Mouse (Mus musculus) erythroid progenitor cell, adult 5-6 weeks (primary cell): ENCODE measurements around the gene Cend1. TPM values are rescaled to one million over a fixed set of nuclear protein-coding genes. Genes with fewer than 3 reads are reported as not detected.
"Not testable (repeated sequence)": the region's sequence is repeated elsewhere in the genome, so short reads cannot be mapped to it uniquely, and the experiment has no call there.

ENCODE experiments used
- ATAC-seq: replicated peaks from 2 replicates; pipeline ENCODE4 v1.8.0; 2016; ENCODE audit warnings: moderate number of reproducible peaks, mild to moderate bottlenecking, moderate TSS enrichment, inconsistent platforms; ENCODE audit not compliant: poor library complexity, low FRiP score, severe bottlenecking
- total RNA-seq, 2 experiments: library from RNA; stranded (forward) in 1 of 2; stranded (reverse) in 1 of 2; fragments of 150-400 nt in 1 of 2; fragments of 186-747, 209-891 nt in 1 of 2; gene quantifications; 2 replicates each; pipeline versions ENCODE4 v1.2.3 to v1.2.4; 2015 to 2017; ENCODE audit warnings: low replicate concordance in 2 of 2

Gene Cend1
- total RNA-seq, 2 experiments from 2014 or later: not detected

DNA sequence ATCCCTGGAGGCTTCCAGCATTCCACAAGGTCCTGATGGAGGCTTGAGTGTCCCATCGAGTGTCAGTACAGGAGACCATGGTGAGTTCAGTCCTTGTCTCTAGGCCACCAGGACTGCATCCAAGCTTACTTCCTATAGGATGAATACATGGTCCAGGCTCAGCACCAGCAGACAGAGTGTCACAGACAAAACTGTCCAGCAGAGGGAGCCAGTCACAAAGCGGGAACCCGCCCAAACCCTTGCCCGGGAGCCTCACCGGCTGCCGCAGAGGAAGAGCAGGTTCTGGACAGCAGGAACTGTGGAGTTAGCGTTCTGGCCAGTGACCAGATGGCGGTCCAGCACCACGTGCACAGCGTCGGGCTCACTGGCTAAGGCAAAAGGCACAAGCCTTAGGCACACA lies 20.5 kb downstream of the Cend1 start:
- peak; percentile 85 for ATAC-seq

DNA sequence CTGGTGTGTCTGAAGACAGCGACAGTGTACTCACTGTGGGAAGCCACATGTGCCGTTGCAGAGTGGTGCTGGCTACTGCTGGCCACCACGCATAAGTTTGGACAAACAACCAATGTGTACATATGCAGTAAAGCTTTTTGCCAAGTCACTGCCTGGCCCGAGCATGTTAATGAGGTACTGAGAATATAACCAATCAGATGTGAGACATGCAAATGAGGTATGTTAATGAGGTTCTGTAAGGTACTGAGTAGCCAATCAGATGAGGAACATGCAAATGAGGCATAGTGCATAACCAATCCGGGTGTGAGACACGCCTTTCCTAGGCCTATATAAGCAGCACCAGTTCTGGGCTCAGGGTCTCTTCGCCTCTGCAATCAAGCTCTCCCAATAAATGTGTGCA lies 21.6 kb downstream of the Cend1 start:
- ATAC-seq: not testable (repeated sequence)

DNA sequence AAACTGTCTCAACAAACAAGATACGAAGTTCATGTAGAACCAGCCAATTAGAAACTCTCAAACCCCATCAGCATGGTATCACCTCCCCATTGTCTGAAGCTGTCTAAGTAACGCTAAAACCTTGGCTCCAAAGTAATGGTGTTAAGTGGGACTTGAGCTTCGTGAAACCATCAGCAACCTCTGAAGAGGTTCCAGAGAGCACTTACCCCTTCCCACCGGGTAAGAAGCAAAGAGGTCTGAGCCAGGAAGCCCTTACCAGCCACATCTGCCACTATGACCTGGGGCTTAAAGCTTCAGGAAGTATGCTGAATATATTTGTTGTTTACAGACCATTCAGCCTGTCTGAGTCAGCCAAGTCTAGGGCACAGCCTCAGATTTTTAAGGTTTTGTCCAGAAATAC lies 23.8 kb downstream of the Cend1 start:
- ATAC-seq: no peak

DNA sequence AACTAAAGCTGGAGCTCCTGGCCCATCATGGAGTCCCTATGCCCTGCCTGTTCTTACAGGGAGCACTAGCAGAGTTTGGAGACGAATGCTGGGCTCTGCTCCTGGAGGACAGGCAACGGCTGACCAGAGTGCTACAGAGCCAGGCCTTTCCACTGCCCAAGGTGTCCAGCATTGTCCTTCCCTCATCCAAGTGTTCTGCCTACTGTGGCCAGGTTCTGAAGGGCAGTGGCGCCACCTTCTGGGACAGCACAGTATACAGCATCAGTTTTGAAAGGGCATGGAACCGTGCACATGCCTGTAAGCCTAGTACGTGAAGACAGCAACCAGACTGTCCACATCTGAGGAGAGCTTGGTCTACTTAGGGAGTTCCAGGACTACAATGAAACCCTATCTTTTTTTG lies 26.0 kb downstream of the Cend1 start:
- ATAC-seq: peak; percentile 85

DNA sequence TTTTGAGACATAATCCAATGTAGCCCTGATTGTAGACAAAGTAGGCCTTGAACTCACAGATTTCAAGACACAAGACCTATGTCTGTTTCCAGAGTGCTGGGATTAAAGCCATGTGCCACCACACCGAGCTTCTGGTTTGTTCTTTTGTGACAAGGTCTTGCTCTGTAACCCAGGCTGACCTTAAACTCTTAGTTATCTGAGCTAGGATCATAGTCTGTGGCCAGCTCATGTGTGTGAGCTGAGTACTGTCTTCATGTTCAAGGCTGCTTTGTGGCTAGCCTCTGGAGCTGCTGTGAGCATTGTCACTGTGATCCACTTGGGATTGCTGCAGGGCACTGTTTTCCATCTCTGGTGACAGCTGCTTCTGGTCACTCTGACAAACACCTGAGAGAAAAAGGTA lies 33.9 kb downstream of the Cend1 start:
- no peak for ATAC-seq

DNA sequence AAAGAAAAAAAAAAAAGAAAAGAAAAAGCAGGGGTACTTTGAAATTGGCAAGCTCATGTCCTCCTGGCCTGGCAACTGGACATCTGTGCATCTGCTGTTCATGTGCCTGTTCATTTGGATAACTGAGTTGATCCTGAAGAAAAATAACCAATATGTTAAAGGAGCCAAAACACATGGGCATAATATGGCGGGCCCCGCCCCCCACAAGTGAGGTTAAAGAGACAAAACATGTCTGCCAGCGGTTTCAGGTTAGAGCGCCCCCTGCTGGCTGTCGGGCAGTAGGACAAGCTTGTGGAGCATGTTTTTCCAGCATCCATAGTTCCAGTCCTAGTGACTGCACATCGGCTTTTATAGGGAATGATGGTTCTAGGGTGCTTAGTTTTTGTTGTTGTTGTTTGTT lies 34.5 kb downstream of the Cend1 start:
- ATAC-seq: 0 out of 2 replicates have a peak, but pooled peaks have one; percentile 21

DNA sequence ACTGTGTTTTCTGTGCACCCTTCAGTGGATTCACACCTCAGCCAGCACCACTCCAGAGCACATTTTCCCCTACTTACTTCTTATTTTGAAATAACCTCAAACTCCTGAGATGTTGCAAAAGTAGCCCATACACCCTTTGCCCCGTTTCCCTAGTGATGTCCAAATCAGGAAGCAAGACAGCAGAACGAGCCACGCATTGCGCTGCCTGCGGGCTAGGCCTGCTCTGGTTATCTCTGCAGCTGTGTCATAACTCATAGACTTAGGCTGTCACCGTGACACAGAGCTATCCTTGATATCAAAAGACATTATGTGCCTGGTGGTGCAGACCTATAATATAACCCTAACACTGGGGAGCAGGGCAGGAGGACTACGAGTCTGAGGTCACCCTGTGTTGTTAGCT lies 35.1 kb downstream of the Cend1 start:
- 0 out of 2 replicates have a peak, but pooled peaks have one; percentile 15 for ATAC-seq

DNA sequence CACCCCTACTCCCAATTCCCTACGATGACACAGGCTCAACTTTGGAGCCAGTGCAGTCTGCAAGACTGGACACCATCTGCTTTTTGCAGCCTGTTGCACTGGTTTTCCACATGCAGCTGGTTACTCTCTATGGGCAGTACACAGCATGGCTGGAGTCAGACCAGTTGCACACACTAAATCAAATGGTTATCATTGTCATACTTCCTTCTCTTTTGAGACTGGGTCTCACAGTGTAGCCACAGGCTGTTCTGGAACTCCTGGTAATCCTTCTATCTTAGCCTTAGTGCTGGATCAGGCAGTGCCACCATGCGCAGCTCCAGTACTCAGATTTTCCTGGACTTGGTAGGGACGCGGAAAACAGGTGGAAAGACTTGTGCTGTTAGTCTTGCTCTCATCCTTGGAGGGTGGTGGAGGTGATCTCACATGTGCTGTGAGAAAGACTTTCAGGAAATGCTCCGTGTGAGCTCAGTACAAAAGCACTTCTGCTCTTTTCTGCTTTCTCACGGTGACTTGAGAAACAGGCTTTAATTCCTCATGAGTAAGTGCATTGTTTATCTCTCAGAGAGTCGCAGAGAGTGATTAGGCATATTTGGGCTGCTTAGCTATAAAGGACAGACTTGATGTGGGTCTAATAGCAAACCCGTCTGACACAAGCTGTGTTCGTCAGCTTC lies 36.6 kb downstream of the Cend1 start:
- peak; percentile 60 for ATAC-seq

DNA sequence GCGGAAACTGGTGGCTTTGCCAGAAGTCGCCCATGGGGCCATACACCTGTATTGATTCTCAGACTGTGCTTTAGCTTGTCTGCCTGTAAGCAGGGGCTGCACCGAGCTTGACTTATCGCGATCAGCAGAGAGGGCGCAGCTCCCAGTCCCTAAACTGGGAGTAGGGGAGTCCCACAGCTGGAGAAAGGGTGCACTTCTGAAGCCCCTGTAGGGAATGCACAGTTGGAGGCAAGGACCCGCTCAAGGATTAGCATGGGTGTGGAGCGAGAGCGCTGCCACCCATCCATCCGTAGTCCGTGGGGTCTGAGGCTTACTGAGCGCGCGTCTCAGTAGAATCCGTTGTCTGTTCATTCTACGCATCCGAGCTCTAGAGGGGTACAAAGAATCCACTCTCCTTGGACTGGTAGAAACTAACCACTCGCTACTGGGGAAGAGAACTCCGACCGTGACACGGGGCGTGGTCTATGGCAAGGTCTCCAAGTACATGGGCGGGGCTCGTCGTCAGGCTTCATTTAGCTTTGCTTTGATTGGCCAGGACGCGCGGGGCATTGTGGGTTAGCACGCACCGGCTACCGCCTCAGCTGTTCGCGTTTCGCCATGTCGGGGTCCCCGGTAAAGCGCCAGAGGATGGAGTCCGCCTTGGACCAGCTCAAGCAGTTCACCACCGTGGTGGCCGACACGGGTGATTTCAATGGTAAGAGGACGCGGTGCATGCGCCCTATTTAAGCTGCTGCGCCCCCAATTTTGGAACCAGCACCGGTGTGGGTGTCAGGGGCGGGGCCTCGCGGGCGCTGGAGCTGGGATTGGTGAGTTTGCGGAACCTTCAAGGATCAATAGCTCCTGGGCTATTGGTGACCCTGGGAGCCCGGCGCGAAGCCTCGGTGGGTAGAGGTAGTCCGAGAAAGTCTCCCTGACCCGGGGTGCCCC lies 37.4 kb downstream of the Cend1 start, which contains the start of gene Taldo1:
TSS of gene Taldo1 (plus strand) at position 575 of the 927 bp plus-strand sequence.
- peak; percentile 76 for ATAC-seq

DNA sequence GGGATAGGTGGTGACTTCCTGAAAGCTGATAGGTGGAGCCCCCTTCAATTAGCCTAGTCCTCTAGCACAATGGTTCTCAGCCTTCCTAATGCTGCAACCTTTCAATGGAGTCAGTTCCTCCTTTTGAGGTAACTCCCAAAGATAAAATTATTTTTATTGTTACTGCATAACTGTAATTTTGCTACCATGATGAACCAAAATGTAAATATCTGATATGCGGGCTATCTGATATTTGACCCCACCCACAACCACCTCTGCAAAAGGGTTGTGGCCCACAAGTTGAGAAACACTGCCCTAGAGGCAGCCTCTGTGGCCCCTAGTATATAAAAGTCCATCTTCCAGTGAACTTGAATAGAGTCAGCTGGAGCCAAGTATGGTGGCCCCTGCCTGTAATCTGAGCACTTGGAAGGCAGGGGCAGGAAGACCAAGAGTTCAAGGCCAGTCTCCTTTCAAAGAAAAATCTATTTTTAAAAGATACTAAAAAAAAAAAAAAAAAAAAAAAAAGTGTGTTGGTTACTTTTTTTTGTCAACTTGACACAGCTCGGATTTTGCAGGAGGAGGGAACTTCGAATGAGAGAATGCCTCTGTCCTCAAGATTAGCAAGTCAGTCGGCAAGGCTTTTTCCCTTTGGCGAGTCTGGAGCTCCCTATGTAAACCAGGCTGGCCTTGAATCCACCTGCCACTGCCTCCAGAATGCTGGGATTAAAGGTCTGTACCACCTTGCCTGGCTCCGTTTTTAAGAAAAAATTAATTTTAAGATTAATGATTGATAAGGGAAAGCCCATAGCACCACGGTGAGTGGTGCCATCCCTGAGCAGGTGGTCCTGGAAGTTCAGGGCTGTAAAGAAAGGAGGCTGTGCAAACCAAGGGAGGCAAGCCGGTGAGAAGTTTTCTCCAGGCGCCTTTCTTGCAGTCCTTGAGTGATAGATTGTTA lies 38.7 kb downstream of the Cend1 start:
- ATAC-seq: no peak

DNA sequence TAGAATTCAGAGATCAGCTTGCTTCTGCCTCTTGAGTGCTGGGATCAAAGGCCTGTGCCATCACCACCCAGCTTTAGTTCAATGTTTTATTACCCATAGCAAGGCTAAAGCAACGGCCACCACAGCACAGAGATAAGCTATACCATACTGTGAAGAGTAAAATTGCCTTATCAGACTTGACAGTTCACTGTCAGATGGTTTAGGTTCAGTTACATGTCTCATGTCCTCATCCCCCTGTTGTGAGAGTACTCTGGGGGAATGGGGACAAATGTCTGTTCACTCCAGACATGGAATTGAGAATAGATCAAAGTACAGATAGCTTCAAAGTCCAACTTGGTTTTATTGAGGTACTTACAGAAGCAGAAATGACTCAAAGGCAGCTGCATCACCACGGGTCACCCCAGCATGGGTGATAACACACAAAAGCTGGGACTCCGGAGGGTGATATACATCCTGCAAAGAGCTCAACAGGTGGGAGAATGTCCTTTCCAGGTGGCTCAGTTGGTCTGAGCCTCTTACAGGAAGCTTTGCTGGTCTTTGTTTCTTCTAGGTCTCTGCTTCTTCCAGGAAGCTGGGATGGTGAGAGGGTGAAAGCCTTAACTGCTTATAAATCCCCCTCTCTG lies 40.7 kb downstream of the Cend1 start:
- no peak for ATAC-seq

DNA sequence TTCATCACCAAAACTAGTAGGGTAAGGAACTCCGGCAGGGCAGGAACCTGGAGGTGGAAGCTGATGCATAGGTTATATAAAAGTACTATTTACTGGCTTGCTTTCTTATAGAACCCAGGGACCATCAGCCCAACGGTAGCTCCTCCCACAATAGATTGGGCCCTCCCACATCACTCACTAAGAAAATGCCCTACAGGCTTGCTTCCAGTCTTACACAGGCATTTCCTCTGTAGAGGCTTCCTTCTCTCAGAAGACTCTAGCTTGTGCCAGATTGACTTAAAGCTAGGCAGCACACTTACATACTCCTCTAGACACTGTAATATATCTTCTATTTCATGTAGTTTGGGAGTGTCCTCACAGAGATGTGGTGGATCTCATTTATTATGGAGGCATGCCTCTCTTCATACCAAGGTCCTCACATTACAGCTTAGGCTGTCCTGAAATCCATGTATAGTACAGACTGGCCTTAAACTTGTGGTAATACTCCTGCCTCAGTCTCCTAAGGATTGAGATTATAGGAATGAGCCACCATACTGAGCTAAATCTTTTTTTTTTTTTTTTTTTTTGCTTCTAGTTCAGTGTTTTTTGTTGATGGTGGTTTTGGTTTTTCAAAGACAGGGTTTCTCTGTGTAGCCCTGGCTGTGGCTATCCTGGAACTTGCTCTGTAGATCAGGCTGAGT lies 41.3 kb downstream of the Cend1 start:
- ATAC-seq: peak; percentile 36; the same call in 1 of the 2 replicates

DNA sequence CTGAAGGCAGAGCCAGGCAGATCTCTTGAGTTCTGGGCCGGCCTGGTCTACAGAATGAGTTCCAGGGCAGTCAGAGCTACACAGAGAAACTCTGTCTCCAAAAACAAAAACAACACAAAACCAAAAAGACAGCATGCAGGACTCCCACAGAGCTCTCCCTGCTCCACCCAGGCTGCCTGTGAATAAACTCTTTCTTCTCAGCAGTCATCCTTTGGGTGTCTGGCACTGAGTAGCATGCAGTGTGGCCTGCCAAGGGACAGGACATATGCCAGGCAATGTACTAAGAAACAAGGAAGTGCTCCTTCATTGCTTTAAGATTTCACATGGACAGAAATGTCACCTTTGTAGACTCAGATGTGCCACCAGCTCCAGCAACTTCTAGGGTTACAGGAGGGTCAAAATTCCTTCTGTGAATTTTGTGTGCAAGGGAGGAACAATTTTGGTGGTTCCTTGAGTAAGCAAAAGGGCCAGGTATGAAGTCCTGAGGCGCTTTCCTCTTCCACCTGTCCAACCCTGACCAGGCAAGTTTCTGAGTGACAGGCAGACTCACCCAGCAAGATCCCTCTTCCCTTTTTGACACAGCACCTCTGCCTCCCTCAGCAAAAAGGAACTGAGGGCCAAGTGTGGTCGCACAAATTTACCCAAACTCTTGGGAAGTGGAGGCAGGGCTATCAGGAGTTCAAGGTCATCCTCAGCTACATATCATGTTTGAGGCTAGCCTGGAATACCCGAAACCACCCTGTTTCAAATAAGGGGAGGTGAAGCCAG lies 48.0 kb downstream of the Cend1 start:
- no peak for ATAC-seq

DNA sequence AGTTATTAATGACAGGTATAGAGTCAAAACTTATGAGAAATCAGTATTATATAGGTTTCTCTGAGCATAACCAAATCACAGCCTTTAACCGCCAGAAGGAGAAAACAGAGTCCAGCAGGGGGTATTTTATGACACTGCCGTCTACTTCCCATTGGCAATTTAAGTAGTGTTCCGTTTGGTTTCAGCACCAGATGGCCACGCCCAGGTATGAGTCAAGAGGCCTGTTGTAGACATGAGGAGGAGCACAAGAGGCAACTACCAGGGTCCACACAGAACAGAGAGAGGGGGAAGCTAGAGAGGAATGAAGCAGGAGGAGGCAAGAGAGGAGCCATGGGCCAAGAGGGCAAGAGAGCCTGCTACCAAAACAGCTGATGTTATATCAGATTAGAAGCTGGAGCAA lies 49.7 kb downstream of the Cend1 start:
- no peak for ATAC-seq
